Mouse (Mus musculus) ES-Bruce4 (cell line): ENCODE measurements around the gene Id4.

Source experiments
- CTCF ChIP-seq: IDR thresholded peaks from one replicate; pipeline ENCODE4 v1.8.1; 2011; ENCODE audit warnings: low read depth, low read length
- EP300 ChIP-seq: IDR thresholded peaks from 2 replicates; pipeline ENCODE4 v1.6.1; 2011; ENCODE audit warnings: low read depth, low read length; ENCODE audit not compliant: insufficient read depth
- POLR2A ChIP-seq: IDR thresholded peaks from one replicate; pipeline ENCODE4 v1.8.1; 2011; ENCODE audit warnings: low read length; ENCODE audit not compliant: insufficient read depth

GRCm38 (mm10) chr13:48245235-48246012 is 15.6 kb upstream of the Id4 start:
- TF ChIP-seq CTCF (no peak), EP300 (peak; percentile 96), POLR2A (no peak)
